Mouse (Mus musculus) ovary, postnatal 10 days (tissue): ENCODE data around the gene Gabrb1.

Experiments used
- DNase-seq: peaks from one replicate; pipeline ENCODE4 v3.0.0; 2022; ENCODE audit warnings: low spot score

The Gabrb1 gene

DNA sequence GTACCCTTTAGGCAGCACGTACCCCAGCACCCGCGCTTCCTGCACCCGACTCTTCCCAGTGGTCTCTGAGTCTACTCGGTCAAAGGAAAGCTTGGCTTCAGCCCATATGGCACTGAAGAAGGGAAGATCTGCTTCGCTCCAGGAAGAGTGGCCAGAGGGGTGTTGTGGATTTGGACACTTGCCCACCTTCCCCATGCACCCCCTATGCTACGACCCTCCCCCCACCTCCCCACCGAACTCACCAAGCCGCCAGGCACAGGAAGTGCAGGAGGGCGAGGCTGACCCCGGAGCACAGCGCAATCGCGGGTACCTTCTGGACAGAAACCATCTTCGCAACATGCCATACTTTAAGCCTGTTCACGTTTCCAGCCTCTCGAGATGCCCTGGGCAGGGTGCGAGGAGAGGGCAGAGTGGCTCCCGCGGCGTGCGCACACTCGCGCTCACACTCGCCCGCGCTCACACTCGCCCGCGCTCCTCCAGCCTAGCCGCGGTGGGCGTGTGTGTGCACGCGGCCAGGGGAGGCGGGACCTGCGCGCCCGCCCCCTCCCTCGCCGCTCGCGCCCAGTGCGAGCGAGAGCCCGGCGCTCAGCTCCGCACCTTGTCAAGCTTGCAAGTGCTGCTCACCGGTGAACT is at the start of gene Gabrb1:
Gene Gabrb1 (plus strand): TSS at position 632 of the 633 bp plus-strand sequence.
- peak; percentile 5 for DNase-seq

DNA sequence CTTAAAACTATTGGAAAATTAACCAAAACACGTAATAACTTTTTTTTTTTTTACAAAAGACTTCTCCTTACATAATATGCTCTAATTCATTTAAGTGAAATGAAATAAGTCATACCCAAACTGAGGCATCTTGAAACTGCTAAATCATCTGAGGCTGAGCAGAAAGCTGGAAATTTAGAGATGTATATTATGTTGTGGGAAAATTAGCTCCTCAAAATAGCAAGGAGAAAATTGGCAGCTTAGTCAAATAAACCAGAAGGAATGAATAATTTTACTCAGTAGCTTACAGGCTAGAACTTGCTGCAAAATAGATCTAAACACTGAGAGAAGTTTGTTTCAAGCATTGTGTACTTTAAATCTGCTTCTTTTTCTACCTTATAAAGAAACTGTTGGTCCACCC is 49.2 kb upstream of the Gabrb1 start:
- DNase-seq, result no peak

DNA sequence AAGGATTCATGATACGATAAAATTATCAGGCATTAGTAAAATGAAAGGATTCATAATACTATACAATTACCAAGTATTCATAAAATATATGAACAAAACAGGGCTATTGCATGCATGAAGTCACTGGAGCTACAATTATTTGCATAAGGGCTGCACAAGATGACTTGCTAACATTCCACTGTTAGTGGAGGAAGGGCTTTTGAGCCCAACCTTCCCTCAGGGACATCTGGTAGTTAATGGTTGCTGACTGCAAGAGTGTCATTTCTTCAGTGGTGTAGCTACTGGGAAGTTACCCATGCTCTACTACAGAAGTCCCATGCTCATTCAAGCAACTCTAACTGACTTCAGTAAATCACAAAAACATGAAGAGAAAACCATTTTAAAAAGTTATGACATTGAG is 43.6 kb upstream of the Gabrb1 start:
- no peak for DNase-seq

DNA sequence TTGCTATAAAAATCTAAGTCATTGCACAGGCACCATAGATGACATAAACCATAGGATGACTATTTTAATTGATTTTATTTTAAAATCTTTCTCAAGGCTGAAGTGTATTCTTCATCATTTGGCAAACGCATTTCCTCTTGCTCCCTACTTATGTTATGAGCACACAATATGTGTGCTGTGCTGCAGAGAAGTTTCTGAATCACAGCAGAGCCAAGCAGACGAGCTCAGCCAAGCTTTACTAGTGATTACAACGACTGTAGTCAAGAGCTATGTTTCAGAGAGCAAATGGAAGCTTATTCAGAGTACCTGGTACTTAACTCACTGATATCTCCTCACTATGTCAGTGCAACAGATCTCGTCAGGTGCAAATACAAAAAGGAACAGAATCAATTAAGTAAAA is 41.2 kb upstream of the Gabrb1 start:
- no peak for DNase-seq

DNA sequence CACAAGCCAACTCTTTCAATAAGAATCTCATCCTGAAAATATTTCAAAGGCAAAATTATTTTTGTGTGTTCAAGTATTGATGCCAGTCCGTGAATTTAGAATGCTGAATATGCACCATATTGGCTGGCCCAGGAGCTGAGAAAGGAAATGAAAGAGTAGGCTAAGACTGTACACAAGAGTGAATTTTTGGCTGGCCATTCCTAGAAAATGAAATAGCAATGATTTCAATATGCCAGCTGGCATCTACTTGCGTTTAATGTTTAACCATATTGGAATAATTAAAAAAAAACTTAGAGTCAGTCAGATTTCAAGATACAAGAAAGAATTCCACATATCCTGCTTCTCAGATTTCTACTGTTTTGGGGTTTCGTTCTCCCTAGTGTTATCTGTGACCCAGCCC is 30.1 kb upstream of the Gabrb1 start:
- no peak for DNase-seq

DNA sequence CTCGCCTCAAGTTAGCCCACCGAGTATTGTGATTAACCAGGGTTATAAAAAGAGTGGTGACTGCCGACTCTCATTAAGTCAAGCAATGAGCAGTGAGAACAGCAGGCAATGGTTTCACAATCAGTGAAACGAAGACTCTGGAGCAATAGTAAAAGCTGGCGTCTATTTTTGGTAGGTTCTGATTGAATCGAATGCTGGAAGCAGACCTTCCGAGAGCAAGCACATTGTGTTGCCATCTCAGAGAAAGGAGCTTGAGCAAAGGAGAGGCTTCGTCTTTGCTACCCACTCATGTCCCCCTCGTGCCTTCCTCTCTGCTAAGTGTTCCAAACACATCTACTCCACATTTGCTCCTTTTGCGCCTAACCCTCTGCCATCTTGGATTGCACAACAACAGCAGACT is 18.1 kb upstream of the Gabrb1 start:
- DNase-seq, result no peak

DNA sequence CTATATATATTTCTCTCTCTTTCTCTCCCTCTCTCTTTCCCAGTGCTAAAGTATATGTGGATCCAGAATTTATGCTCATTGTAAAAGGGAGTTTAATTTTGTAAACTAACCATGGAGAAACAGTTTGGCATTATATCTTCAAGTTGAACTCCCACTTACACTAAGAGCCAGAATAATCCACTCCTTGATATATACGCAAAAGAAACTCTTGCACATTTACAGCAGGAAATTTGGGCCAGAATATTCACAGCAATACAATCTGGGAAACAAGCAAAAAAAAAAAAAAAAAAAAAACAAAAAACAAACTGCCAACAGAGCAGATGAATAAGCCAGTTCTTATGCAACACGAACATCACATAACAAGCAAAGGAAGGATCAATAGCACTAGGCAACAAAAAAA is 9.8 kb upstream of the Gabrb1 start:
- no peak for DNase-seq

DNA sequence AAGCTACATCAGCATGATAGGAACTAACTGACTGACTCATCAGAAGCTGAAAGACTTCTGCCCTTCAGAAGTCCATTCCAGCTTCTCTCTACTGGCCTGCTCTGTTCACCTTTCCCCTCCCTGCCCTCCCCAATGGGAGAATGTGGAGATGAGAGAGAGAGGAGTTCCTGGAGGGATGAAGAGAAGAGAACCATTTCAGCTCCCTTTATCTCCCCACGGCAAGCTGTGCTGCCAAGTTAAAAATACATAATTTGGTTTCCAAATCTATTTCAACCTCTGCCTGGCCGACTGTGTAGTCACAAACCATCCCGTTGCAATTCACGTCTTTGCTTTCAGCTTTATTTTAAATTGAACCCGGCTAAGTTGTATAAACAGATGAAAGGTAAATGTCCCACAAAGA is 3.9 kb upstream of the Gabrb1 start:
- no peak for DNase-seq

DNA sequence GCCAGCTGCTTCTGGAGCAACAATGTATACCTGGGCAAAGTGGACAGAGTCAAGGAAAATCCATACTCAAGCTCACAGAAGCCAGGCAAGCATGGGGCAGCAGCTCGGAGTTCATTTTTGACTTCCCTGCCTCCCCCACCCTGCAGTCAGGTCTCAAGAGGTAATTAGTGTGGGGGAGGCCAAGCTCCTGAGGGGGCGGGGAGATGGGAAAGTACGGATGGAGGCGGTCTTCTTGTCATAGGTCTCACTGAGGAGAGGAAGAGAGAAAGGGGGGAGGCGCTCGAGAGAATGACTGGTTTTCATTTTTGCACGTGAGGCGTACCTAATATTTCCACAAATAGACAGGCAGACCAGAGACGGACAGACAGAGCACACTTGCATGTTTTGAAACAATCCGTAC is 1.1 kb upstream of the Gabrb1 start:
- DNase-seq, result no peak

DNA sequence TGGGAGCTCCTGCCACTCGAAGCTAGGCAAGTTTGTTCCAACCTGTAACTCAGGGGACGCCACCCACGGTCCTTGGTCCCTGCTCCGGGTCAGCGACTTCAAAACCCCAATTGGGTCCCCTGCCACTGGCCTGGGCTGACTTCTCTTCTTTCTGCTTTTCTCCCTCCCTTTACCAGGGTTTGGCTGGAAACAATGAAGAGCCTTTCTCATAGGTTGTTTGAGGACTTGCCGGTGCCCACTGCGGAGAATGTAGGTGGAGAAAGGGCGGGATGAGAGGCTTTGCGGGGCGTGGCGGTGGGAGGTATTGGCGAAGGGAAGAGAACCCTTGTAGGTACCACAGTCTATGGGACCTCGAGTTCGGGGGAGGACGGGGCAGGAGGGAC is 193 bp downstream of the Gabrb1 start, which contains the start of gene Gabra4:
Gene Gabra4 (minus strand): TSS at position 194 of the 383 bp plus-strand sequence.
- DNase-seq, result no peak

DNA sequence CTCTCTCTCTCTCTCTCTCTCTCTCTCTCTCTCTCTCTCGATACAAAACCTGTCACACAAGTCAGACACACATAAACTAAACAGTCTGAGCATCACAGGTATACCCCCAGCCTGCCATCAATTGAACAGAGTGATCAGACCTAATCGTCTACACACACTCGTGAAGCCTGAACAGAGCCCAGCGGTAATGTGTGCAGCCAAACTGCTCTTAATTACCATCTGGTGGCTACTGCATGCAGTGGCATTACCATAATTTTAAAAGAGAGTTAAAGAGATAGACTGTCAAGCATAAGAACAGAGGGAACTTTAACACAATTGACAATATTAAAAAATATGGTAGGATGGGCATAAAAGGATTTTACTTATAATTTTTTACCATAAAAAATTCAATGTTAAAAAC is 7.7 kb downstream of the Gabrb1 start:
- no peak for DNase-seq

DNA sequence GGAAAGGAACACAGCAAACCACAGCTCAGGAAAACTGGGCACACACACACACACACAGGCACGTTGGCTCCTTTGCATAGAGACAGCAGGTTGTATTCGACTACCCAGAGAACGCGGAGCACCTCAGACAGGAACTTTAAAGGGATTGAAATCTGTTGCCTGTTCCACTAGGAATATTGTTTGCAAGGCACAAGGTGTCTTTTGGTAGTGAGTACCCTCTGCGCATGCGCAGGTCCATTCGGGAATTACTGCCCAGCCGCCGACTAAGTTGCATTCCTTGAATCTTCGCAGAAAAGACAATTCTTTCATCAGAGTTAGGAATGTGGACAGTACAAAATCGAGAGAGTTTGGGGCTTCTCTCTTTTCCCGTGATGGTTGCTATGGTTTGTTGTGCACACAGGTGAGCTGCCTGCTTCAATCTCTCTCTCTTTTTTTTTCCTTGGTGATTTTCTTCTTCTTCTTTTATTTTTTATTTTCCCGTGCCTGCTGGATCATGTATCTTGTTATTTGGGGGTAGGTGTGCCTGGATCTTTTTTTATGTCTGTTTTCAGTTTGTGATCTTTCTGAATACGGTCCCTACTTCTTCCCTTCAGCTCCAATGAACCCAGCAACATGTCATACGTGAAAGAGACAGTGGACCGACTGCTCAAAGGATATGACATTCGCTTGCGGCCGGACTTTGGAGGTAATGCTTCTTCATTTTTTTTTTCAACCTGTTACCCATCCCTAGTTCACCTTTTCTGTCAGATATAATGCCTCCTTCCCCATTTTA is 42.0 kb downstream of the Gabrb1 start:
- peak; percentile 15 for DNase-seq

DNA sequence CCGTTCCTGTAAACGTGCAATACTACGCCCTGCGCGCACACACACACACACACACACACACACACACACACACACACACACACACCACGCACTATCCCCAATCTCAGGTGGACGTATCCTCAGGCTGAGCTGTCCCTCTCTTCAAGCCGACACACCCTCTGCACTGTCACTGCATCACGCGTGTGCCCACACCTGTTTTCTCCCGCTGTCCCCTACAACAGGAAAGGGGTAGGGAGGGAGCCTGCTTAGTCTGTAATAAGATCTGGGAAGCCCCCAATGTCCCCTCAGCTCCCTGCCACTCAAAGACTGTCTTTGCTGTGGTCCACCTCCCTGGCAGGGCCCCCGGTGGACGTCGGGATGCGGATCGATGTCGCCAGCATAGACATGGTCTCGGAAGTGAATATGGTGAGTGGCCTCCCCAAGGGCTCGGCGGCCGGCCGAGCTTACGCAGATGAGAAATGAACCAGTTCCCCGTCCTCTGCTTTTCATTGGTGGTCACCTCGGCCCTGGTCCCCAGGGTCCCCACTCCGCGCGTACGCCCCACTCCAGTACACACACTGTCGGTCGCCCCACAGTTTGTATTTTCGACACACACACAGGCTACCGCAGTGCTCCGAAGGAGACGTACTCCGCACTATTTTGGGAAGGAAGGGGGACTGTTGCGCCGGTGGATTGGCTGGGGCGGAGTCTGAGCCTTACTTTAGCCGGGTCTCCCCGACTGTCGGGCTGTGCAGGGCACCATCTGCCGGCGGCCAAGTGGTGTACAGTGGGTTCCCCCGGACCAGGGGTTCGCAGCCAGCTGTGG is 42.8 kb downstream of the Gabrb1 start:
- DNase-seq, result peak; percentile 26

DNA sequence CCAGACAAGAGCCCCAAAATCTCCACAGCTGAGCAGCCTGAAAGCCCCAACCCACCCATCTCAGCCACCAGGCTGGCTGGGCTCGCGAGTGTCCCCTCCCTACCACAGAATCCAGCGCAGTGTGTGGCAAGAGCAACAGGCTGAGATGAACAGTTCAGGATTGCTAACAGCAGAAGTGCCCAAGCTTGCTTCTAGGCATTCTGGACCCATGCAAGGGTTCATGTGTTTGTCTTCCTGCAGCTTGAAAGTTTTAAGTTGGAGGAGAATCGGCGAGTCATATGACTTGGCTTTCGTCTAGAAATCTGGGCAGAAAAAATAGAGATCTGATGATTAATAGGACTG is 43.3 kb downstream of the Gabrb1 start:
- DNase-seq, result no peak

DNA sequence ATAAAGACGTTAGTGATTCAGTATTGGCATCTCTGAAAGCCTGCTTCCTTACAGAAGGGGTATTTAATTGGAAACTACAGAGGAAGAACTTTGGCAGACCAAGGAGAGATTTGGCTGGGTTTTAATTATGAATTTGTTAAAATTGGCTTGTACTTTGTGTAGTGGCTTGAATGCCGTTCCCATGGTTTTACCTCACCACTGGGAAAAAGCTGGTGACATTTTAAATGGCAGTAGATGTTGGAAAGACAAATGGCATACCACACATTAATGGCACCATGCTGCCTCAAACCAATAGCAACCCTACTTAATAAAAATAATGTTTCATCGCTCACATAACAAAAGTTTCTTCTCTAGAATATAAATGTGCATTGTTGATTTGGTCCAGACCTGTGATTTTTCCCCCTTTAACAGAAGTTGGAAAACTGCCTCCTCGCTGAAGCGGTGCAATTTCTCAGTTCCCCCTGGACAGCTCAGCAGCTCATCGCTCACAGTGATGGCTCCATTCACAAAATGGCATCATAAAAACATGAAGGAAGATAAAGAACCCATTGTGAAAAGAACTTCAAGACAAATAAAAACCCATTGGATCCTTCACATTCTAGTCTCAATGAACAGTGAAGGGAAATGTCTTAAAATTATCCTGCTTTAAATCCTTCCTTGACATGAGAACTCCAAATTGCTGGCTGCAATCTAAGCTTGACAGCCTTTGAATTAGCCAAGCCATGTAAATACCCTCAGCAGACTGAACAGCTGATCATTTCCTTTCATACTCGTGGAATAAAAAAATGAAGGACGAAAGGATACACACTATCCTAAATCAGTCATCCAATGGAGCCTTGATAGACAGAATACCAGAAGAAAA is 75.2 kb downstream of the Gabrb1 start:
- DNase-seq, result no peak

DNA sequence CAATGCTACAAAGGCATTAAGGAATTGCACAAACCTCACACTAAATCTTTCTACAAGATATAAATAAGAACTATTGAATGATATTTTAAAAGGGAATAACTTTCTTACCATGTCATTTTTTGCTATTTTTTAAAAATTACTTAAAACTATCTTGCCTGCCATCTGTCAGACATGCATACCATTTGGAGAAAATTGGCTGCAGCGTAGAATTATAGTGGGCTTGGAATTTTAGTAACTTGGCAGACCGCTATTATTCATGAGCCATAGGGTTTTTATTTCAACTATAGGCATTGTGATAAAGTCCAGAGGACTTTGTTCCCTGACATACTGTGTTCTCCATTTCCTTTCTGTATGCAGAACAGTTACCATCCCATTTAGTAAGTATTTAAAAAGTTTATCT is 89.5 kb downstream of the Gabrb1 start:
- no peak for DNase-seq

DNA sequence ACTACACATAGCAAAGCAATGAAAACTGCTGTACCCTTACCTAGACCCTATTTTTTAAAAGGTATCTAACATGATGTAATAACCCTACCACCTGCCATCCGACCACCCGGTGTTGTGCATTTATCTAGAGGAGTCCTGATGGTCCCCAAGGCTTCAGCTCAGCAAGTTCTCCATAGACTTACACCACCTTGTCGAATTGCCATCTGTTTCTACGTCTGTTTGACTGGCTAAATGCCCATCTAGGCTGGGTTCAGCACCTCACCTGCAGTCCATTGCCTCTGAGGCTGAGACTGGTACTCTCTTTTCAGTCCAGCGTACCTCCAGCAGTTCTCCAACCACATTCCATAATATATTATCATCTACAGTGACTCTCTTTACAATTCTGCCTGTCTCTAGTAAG is 96.1 kb downstream of the Gabrb1 start:
- DNase-seq, result no peak

DNA sequence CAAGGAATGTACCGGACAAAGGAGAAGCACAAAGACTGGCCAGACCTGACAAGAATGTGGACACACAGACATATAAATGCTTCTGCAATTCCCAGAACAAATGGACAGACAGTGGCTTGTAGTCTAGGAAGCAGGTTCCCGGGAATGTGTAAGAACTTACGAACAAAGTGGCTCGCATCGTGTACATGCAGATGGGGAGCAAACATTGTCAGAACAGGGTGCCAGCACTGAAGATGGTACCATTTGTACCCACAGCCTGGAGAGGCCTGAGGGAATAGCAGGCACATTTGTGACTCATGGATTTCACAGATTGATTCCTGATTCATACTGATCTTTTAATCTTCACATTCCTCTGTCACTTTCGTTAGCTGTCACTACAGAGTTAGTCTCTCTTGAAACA is 103.2 kb downstream of the Gabrb1 start:
- DNase-seq, result no peak

DNA sequence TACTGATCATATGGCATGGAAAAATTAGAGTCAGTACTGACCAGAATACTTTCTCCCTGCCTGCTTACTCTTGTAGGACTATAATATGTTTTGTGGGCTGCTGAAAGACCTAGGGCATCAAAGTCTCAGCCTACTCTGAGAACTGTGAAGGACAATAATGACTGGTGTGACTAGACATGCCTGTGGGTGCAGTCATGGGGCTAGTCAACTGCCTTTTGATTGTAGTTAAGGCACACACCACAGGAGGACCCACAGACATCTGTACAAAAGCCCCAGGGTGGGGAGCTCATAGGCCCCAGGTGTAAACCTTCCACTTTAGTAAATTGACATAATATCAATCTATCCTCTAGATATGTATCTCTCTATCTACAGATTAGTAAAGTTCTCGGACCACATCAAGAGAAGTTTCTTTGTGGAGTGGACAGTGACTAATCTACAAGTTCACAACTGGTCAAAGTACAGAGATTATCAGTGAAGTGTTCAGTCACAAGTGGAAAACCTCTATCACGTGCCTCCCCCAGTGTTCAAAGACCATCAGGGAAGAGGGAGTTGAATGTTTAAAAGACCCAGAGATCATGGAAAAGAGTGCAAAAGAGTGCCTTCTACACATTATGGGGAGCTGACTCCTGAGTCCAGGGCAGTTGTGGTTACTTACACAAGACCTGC is 123.7 kb downstream of the Gabrb1 start:
- no peak for DNase-seq

DNA sequence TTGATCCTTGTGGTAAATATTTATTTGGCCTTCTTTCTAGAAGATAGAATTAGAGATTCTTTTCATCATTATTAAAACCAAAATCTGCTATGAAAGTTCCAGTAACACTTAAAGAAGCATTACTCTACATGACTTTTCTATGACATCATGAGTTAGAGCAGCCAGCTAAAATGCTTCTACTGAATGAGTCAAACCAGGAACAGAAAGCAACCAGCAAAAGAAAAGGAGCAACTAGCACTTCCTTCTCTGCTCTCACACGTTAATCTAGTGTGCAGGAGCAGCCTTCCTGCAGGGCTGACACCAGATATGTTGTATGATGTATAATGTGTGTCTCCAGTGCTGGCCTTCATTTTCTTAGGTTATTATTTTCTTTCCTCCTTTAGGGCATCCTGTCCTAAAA is 164.9 kb downstream of the Gabrb1 start:
- DNase-seq, result no peak

DNA sequence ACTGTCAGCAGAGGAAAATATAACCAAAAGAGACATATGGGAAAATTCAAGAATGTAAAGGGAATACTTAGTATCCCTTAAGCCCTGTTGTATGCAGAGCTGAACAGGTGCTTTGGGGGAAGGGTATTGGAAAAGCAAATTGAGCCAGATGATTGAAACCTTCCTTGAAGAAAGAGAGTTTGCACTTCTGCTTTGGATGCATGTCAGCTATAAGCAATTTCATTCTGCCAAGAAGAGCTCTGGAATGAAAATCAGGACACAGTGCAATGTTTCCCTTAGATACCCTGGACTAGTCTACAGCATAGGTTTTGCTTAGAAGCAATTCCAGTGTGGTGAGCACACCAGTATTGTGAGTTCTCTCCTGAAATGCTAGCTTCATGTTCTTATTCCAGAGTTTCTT is 170.4 kb downstream of the Gabrb1 start:
- DNase-seq, result no peak

DNA sequence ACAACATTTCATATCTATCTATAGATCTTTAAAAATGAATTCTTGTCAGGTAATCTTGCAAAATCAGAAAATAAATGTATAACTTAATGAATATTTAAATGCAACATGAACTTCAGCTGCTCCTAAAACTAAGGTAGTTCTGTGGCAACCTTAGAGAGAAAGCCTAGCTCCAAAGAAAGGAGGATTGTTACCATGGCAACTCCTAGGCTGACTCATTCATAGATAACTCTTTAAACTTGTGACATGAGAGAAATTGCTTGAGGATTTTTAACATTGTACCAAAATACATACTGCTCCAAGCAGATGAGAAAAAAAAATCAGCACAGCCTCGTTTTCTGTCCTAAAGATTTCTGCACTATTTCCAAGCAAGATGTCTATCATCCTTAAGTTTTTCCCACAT is 171.1 kb downstream of the Gabrb1 start:
- DNase-seq, result no peak
